Mouse (Mus musculus): ENCODE measurements around the gene Snap23. TPM values are rescaled to one million over a fixed set of nuclear protein-coding genes. Genes with fewer than 3 reads are reported as not detected.
"Not testable (repeated sequence)": the region's sequence is repeated elsewhere in the genome, so short reads cannot be mapped to it uniquely, and the experiment has no call there.

The Snap23 gene
- 100 to 1,000 TPM in 20 of 26 experiments, 10 to 100 TPM in 6; 76.3 to 311 (median 116) TPM for total RNA-seq (2018; cell fraction: chromatin; rRNA removed)
- total RNA-seq (2018; cell fraction: cytosol; rRNA removed) = 100 to 1,000 TPM in 11 of 26 experiments, 10 to 100 TPM in 15; 66.6 to 148 (median 87.1) TPM
- total RNA-seq (2018; cell fraction: nucleus; rRNA removed) = 100 to 1,000 TPM in 10 of 26 experiments, 10 to 100 TPM in 16; 59.1 to 197 (median 89.3) TPM
- 69.9 to 226 TPM (median 125 TPM) in 3 replicates for polyA plus RNA-seq (2018)

DNA sequence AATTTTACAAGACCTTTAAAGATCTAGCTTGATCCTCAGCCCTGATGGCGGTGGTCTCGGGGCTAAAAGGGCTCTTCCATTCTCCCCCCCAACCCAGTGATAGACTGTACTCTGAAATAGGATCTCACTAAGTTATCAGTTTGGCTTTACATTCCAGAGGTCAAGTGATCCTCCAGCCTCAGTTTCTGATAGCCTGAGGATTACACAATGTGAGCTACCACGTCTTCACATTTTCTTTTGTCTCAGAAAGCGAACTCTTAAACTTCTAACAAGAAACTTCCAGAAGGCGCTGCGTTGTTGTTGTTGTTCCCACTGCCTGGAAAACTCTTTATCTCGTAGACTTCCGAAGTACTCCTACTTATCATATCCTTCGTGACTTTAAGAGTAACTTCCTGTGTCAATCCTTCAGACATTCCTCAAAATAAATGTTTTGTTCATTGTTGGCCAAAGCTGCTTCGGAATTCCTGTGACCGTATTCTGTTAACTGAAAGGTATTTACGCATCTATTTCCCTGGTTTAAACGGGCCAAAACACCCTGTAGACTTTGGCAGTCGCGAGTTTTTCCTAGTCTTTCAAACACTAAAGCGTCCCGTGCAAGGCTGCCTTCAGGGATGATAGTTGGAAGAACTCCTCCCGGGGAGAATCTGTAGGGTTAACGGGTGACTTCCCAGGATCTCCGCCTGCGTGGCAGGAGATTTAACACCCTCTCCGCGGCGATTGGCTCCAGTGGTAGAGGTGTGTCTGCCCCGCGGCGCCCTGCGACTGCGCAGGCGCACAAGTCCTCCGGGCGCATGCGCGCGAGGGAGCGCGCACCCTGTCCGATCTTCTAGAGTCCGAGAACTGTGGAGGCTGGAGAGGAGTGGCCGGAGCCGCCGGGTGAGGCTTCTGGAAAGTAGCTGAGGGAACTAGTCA, at the start of gene Snap23:
TSS of gene Snap23 (plus strand) at position 786 of the 912 bp plus-strand sequence.
- 3% methylated on average over 32 of the region's 42 CpGs for WGBS (ENCODE audit: missing documents)
- H3K4me3 ChIP-seq (ENCODE audit: inconsistent target) = peak within 1 kb of the TSS; percentile 93
- peak within 1 kb of the TSS; percentile 78 for H3K27ac ChIP-seq
- peaks cover 7% of the 10 kb centered on the region; the same call in 1 of the 2 replicates for H3K36me3 ChIP-seq (ENCODE audit: inconsistent target)
- peaks cover 61% of the 10 kb centered on the region for H3K79me2 ChIP-seq (ENCODE audit: inconsistent target)

DNA sequence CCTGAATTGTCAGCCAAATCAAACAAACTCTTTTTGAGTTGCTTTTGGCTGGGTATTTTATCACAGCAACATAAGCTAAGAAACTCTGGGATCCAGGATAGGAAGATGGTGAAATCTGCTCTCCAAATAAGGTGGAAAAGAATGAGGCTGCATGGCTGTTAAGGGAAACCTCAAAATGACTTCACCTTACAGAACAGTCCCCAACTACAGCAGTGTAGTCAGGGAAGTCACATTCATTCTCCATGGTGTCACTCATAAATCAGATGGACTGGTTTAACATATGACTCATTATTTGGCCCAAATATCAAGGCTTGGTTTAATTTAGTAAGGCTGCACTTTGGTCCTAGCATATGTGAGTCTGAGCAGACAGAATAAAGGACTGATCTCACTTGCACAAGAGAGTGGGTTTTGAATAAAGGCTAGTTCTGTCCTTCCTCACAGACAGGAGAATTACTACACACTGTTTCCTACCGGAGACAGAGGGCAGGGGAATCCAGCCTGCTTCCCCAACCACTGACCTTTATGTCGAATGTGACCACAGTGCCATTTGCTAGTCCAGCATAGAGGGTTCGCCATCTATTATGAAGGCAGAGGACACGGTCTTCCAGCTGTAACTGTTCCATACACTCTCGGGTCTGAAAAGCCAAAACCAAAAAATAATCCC, 48.8 kb upstream of the Snap23 start:
- H3K27ac ChIP-seq = no peak overlapping the region
- H3K79me2 ChIP-seq (ENCODE audit: inconsistent target) = no peaks in the 10 kb centered on the region
- WGBS (ENCODE audit: missing documents) = 91% methylated on average over 5 of the region's 5 CpGs
- H3K4me3 ChIP-seq (ENCODE audit: inconsistent target) = no peak overlapping the region
- H3K36me3 ChIP-seq (ENCODE audit: inconsistent target) = peaks cover 97% of the 10 kb centered on the region

DNA sequence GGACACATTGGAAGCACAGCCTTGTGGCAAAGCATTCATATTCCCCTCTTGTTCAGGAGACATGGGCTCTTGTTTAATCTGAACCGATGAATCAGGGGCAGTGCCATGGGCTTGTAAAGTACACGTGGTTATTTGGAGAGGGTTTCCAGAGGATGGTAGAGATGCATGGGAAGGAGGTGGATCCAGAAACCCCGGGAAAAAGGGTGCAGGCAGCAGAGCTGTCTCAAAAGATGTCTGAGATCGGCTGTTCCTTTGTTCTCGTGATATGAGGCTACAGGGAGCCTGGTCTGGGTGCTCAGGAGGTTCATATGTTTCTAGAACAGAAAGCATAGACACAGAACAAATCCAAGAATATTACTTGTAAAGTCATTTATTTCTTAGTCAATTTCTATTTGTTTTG, 40.7 kb upstream of the Snap23 start:
- H3K36me3 ChIP-seq (ENCODE audit: inconsistent target) = peaks cover 89% of the 10 kb centered on the region
- H3K27ac ChIP-seq = no peak overlapping the region
- H3K4me3 ChIP-seq (ENCODE audit: inconsistent target) = no peak overlapping the region
- no peaks in the 10 kb centered on the region; the same call in 1 of the 2 replicates for H3K79me2 ChIP-seq (ENCODE audit: inconsistent target)
- 100% methylated on average over 5 of the region's 5 CpGs for WGBS (ENCODE audit: missing documents)

DNA sequence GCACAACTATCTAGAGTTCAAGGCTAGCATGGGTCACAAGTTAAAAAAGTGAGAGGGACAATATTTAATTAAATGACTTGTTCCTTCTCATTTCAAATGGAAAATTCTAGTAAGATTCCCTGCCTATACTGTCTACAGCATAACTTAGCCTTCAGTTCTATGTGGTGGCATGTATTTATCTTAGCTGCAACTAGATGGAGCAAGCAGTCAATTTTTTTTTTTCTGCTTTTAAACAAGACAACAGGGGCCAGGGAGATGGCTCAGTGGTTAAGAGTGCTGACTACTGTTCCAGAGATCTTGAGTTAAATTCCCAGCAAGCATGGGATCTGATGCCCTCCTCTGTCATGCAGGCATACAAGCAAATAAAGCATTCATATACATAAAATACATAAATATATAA, 37.9 kb upstream of the Snap23 start:
- Histone ChIP-seq H3K4me3 (ENCODE audit: inconsistent target) (no peak overlapping the region), H3K27ac (no peak overlapping the region), H3K36me3 (ENCODE audit: inconsistent target) (peaks cover 79% of the 10 kb centered on the region), H3K79me2 (ENCODE audit: inconsistent target) (no peaks in the 10 kb centered on the region; the same call in 1 of the 2 replicates)

DNA sequence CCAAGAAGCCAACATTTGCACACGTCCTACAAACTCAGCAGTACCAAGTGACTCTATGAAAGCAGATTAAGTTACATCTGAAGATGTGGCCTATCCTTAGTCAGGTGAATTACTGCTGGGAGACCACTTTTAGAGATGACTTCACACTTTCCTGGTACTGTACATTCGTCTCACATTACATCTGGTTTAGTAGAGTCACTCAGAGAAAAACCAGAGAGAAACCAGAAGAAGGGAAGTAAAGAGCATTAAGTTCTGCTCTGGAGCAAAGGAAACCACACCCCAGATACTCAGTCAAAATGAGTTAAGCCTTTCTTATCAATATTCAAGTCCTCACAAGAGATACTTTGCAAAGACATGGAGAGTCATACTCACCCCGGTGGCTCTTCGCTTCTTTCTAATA, 36.2 kb upstream of the Snap23 start:
- peaks cover 78% of the 10 kb centered on the region for H3K36me3 ChIP-seq (ENCODE audit: inconsistent target)
- WGBS (ENCODE audit: missing documents) = 77% methylated on average over 4 of the region's 4 CpGs
- H3K4me3 ChIP-seq (ENCODE audit: inconsistent target) = no peak overlapping the region
- peaks cover 3% of the 10 kb centered on the region; the same call in 1 of the 2 replicates for H3K79me2 ChIP-seq (ENCODE audit: inconsistent target)
- H3K27ac ChIP-seq = no peak overlapping the region

DNA sequence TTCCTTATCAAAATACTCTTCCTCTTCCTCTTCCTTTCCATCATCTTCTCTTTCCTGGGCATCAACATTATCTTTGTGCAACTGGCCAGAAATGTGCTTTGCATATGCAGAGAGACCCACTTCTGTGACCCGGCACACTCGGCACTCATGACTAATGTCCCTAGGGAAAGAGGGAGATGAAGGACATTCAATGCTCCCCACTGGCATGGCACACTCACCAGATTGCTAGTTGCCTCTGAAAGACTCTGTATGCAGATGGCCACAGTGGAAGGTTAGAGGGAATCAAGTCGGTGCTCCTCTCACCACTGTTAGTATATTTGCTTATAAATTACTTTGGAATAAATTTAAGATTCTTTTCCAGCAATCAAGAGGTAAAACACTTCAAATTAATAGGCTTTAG, 28.1 kb upstream of the Snap23 start:
- H3K4me3 ChIP-seq (ENCODE audit: inconsistent target) = no peak overlapping the region
- peaks cover 62% of the 10 kb centered on the region for H3K79me2 ChIP-seq (ENCODE audit: inconsistent target)
- H3K27ac ChIP-seq = peak overlapping the region; percentile 82
- WGBS (ENCODE audit: missing documents) = 94% methylated on average over 3 of the region's 3 CpGs
- peaks cover 34% of the 10 kb centered on the region for H3K36me3 ChIP-seq (ENCODE audit: inconsistent target)

DNA sequence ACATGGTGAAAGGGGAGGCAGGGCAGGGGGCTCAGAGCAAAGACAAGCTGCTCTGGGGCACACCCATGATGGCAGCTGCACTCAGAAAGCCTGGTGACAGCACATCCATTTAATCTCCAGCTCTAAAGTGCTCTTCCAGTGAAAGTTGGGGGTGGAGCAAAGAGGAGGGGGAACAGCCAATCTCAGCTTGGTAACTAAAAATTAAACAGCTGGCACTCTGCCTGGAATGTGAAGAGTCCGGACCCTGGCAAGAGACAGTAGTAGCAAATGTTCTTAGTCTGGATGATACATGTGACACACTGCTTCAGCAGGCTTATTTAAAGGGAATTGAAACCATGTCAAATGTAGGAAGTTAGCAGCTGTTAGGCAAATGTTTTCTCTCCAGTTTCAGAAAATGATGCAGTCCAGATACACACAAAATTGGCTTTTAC, 27.7 kb upstream of the Snap23 start:
- Histone ChIP-seq H3K4me3 (ENCODE audit: inconsistent target) (no peak overlapping the region), H3K27ac (peak overlapping the region; percentile 82), H3K36me3 (ENCODE audit: inconsistent target) (peaks cover 29% of the 10 kb centered on the region), H3K79me2 (ENCODE audit: inconsistent target) (peaks cover 67% of the 10 kb centered on the region)
- WGBS (ENCODE audit: missing documents) = 0% methylated on average over 1 of the region's 1 CpGs

DNA sequence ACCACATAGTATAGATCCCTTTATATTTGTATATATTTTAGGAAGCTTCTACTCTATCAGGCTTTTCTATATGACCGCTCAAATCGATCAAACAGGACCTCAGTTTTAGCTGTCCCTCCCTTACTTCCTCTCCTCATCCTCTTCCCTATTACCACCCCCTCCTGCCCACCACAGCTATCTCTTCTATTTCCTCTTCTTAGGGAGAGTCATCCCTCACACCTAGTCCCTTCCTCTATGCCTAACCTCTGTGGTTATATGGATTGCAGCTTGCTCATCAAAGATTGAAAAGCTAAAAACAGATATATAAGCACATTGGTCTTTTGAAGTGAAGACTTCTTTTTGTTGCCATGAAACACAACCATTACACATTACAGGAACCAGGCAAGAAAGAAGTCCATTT, 22.7 kb upstream of the Snap23 start:
- H3K79me2 ChIP-seq (ENCODE audit: inconsistent target) = peaks cover 78% of the 10 kb centered on the region
- H3K27ac ChIP-seq = no peak overlapping the region
- no peak overlapping the region for H3K4me3 ChIP-seq (ENCODE audit: inconsistent target)
- WGBS (ENCODE audit: missing documents) = 36% methylated on average over 2 of the region's 2 CpGs
- H3K36me3 ChIP-seq (ENCODE audit: inconsistent target) = peaks cover 10% of the 10 kb centered on the region; the same call in 1 of the 2 replicates

DNA sequence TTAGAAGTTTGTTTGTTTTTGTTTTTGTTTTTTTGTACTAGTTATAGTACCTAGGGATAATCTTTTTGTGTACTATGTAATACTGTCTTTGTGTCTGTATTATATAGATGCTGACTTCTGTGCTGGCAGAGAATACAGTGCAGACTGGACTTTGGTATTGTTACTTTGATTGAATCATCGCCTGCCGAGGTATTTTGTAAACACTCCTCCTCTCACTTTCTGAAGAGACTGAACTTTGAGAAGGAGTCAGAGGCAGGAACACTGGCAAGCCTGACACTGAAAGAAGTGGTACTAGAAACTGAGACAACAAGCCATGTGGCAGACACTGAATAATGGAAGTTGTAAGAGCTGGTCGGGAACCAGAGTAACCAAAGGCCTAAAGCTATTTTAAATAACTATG, 10.6 kb upstream of the Snap23 start:
- no peak overlapping the region for H3K4me3 ChIP-seq (ENCODE audit: inconsistent target)
- H3K36me3 ChIP-seq (ENCODE audit: inconsistent target) = peaks cover 31% of the 10 kb centered on the region
- WGBS (ENCODE audit: missing documents) = 91% methylated on average over 3 of the region's 3 CpGs
- no peak overlapping the region for H3K27ac ChIP-seq
- peaks cover 90% of the 10 kb centered on the region for H3K79me2 ChIP-seq (ENCODE audit: inconsistent target)

DNA sequence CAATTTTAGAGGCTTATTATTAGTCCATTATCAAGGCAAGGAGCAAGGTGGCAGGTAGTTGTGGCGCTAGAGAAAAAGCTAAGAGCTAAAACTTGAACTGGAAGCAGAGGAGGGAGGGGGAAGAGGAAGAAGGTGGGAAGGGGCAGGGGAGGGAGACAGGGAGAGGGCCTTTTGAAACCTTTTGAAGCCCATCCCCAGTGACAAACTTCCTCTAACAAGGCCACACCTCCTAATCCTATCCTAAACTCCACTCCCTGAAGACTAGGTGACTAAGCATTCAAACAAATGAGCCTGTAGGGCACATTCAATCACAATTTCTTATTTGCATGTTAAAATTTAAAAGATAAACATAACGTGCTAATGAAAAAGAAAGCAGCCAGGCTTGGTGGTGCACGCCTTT, 8.7 kb upstream of the Snap23 start:
- WGBS (ENCODE audit: missing documents) = 15% methylated on average over 3 of the region's 3 CpGs
- H3K27ac ChIP-seq = no peak overlapping the region
- no peak overlapping the region for H3K4me3 ChIP-seq (ENCODE audit: inconsistent target)
- peaks cover 14% of the 10 kb centered on the region for H3K36me3 ChIP-seq (ENCODE audit: inconsistent target)
- peaks cover 93% of the 10 kb centered on the region for H3K79me2 ChIP-seq (ENCODE audit: inconsistent target)

DNA sequence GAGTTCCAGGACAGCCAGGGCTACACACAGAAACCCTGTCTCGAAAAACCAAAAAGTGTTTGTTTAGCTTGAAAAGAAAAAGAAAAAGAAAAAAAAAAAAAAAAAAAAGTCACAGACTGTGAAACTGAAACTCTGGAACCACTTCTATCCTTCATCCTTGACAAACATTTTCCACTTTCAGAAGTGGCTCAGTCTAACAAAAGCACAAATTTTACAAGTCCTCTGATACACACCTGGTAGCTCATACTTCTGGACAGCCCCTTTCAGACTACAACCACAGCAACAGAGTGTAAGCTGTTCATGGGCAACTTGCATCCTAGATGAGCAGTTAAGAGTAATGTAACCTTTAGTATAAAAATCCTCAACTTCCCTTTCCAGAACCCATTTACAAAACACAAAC, 5.9 kb upstream of the Snap23 start:
- Histone ChIP-seq H3K27ac (no peak overlapping the region), H3K79me2 (ENCODE audit: inconsistent target) (peaks cover 71% of the 10 kb centered on the region), H3K36me3 (ENCODE audit: inconsistent target) (no peaks in the 10 kb centered on the region), H3K4me3 (ENCODE audit: inconsistent target) (no peak overlapping the region)
- 63% methylated on average over 1 of the region's 1 CpGs for WGBS (ENCODE audit: missing documents)

DNA sequence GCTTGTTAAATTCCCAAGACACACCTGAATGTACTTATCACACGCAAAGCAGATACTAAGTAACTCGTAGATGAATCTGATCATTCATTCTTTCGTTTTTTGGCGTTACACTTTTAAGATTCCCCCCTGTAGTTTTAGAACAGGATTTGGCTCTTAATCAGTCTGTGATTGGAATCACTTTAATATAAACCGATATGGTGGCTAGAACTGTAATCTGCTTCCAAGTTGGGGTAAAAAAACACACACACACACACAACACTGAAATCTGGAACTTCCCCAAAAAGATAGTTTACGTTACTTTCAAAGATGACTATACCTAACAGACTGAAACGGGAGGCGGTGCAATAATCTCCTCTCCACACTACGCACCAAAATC, 4.6 kb upstream of the Snap23 start:
- WGBS (ENCODE audit: missing documents) = 6% methylated on average over 9 of the region's 9 CpGs
- Histone ChIP-seq H3K36me3 (ENCODE audit: inconsistent target) (no peaks in the 10 kb centered on the region), H3K79me2 (ENCODE audit: inconsistent target) (peaks cover 61% of the 10 kb centered on the region), H3K27ac (peak overlapping the region; percentile 81), H3K4me3 (ENCODE audit: inconsistent target) (peak overlapping the region; percentile 98)

DNA sequence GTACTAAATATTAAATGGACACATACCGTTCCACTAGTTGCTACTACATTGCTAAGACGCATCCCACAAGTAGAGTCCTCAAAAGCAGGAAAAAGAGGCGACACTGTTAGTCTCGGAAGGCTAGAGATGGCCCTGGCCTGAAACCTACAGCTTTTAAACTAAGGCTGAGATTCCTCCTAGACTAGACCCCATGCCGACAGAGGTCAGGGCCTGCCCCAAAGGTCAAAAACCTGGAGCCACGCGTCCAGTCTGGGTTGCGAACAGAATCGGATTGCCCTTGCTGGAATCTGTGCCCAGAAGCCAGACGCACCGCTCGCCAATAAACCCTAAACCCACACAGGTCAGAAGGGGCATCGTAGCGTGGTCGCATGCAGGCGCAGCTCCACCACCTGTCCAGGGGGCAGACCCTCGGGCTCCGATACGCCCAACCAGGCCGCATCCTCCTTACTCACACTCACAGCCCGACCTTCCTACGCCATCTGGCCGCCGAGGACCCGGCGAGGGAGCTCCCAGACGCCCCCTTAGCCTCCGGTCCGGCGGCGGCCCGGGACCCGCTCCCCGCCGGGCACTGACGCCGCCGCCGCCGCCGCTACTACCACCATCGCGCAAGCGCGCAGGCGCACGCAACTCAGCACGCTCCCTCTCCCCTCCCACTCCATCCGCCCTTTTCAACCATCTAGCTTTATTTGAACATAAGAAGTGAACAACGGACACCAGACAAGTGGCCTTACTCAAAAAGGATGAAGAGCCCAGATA, 4.1 kb upstream of the Snap23 start, which contains the start of gene Zfp106:
TSS of gene Zfp106 (minus strand) at position 609 of the 756 bp plus-strand sequence.
- Histone ChIP-seq H3K4me3 (ENCODE audit: inconsistent target) (peak within 1 kb of the TSS; percentile 98), H3K27ac (peak within 1 kb of the TSS; percentile 81), H3K36me3 (ENCODE audit: inconsistent target) (no peaks in the 10 kb centered on the region), H3K79me2 (ENCODE audit: inconsistent target) (peaks cover 61% of the 10 kb centered on the region)
- WGBS (ENCODE audit: missing documents) = 0% methylated on average over 50 of the region's 50 CpGs

DNA sequence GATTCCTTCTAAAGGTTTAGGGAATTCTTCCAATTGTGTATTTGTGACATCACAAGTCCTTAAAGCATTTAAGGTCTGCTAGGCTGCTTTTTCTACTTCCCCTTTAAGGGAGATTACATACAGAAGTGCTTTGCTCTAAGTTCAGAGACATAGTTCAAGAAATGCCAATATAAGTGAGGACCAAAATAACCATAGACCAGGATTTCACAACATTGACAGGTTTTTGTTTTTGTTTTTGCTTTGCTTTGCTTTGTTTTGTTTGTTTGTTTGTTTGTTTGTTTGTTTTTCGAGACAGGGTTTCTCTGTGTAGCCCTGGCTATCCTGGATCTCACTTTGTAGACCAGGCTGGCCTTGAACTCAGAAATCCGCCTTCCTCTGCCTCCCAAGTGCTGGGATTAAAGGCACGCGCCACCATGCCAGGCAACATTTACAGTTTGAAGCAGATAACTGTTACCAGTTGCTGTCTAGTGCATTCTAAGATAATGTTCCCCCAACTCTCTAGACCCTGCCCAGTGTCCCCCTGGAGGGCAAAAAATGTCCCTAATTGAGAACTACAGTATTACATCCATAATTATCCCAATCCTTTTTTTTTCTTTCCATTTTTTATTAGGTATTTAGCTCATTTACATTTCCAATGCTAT, 2.8 kb upstream of the Snap23 start:
- not testable (repeated sequence) for H3K36me3 ChIP-seq (ENCODE audit: inconsistent target)
- peak overlapping the region; percentile 48 for H3K27ac ChIP-seq
- WGBS (ENCODE audit: missing documents) = 91% methylated on average over 4 of the region's 4 CpGs

More for the DNA sequence above, 2.8 kb upstream of the Snap23 start:
- H3K79me2 ChIP-seq (ENCODE audit: inconsistent target) = peaks cover 61% of the 10 kb centered on the region
- H3K4me3 ChIP-seq (ENCODE audit: inconsistent target) = not testable (repeated sequence)
